Mouse (Mus musculus) MEL (cell line): ENCODE results near the gene Fam166a. TPM values are rescaled to one million over a fixed set of nuclear protein-coding genes. Genes with fewer than 3 reads are reported as not detected.

Source experiments
- DNase-seq: peaks from one replicate; pipeline ENCODE4 v3.0.0; 2011; ENCODE audit warnings: low read depth, low spot score
- H3K27ac ChIP-seq: 2 replicates; pipeline ENCODE4 v1.5.1; 2012; ENCODE audit warnings: low read depth, mild to moderate bottlenecking, control low read depth, low read length, moderate library complexity; ENCODE audit not compliant: control insufficient read depth
- H3K27me3 ChIP-seq, 2 experiments: fragments of 150-350 bp in 1 of 2; sonication (generic) in 1 of 2; 2 replicates each; pipeline ENCODE4 v1.6.1; 2012; ENCODE audit warnings: low read length in 2 of 2, mild to moderate bottlenecking in 2 of 2, improper control_type of control experiment in 1 of 2, moderate library complexity in 1 of 2; ENCODE audit not compliant: insufficient read depth in 2 of 2, control insufficient read depth in 1 of 2
- H3K36me3 ChIP-seq, 2 experiments: 2 replicates each; pipeline ENCODE4 v1.6.1; 2012 to 2014; ENCODE audit warnings: low read length in 2 of 2, improper control_type of control experiment in 1 of 2, inconsistent platforms in 1 of 2, mild to moderate bottlenecking in 1 of 2; ENCODE audit not compliant: insufficient read depth in 2 of 2, control insufficient read depth in 1 of 2
- H3K4me1 ChIP-seq, 2 experiments: fragments of 150-350 bp in 1 of 2; sonication (generic) in 1 of 2; 2 replicates each; pipeline ENCODE4 v1.6.1; 2012; ENCODE audit warnings: low read length in 2 of 2, improper control_type of control experiment in 1 of 2, mild to moderate bottlenecking in 1 of 2; ENCODE audit not compliant: insufficient read depth in 2 of 2, control insufficient read depth in 1 of 2
- H3K4me3 ChIP-seq, 2 experiments: fragments of 150-350 bp in 1 of 2; sonication (generic) in 1 of 2; 2 replicates each; pipeline ENCODE4 v1.5.1; 2012; ENCODE audit warnings: low read depth in 2 of 2, low read length in 2 of 2, mild to moderate bottlenecking in 2 of 2, moderate library complexity in 2 of 2, control low read depth in 1 of 2, improper control_type of control experiment in 1 of 2; ENCODE audit not compliant: control insufficient read depth in 1 of 2, insufficient read depth in 1 of 2
- H3K79me2 ChIP-seq: 2 replicates; pipeline ENCODE4 v1.6.1; 2012; ENCODE audit warnings: mild to moderate bottlenecking, low read length, moderate library complexity; ENCODE audit not compliant: control insufficient read depth, poor library complexity, insufficient read depth
- H3K9ac ChIP-seq: 2 replicates; pipeline ENCODE4 v1.6.1; 2012; ENCODE audit warnings: low read depth, mild to moderate bottlenecking, control low read depth, low read length, moderate library complexity; ENCODE audit not compliant: control insufficient read depth, poor library complexity, severe bottlenecking
- H3K9me3 ChIP-seq: fragments of 150-350 bp; sonication (generic); replicated peaks from 2 replicates; pipeline ENCODE4 v1.6.1; 2012; ENCODE audit warnings: mild to moderate bottlenecking, low read length, improper control_type of control experiment, moderate library complexity; ENCODE audit not compliant: insufficient read depth
- BHLHE40 ChIP-seq: IDR thresholded peaks from 2 replicates; pipeline ENCODE4 v1.6.1; 2012; ENCODE audit warnings: low read depth, mild to moderate bottlenecking, inconsistent platforms, low read length, improper control_type of control experiment, borderline replicate concordance
- CHD1 ChIP-seq: IDR thresholded peaks from 2 replicates; pipeline ENCODE4 v1.6.1; 2012; ENCODE audit warnings: low read depth, mild to moderate bottlenecking, inconsistent platforms, low read length, improper control_type of control experiment
- CHD2 ChIP-seq: IDR thresholded peaks from 2 replicates; pipeline ENCODE4 v1.6.1; 2011; ENCODE audit warnings: low read length, improper control_type of control experiment
- CTCF ChIP-seq, 3 experiments: IDR thresholded peaks in 2 of 3; conservative IDR thresholded peaks in 1 of 3; 2 replicates each; pipeline ENCODE4 v1.5.1; 2011 to 2012; ENCODE audit warnings: low read length in 3 of 3, low read depth in 2 of 3, mild to moderate bottlenecking in 2 of 3, improper control_type of control experiment in 1 of 3, inconsistent platforms in 1 of 3, mixed read lengths in 1 of 3, moderate library complexity in 1 of 3; ENCODE audit not compliant: control insufficient read depth in 1 of 3, insufficient read depth in 1 of 3, poor library complexity in 1 of 3, severe bottlenecking in 1 of 3
- ELF1 ChIP-seq: IDR thresholded peaks from 2 replicates; pipeline ENCODE4 v1.6.1; 2014; ENCODE audit warnings: low read depth, mild to moderate bottlenecking, inconsistent platforms, low read length, improper control_type of control experiment, moderate library complexity
- EP300 ChIP-seq, 2 experiments: IDR thresholded peaks; 2 replicates each; pipeline ENCODE4 v1.6.1; 2011; ENCODE audit warnings: improper control_type of control experiment in 2 of 2, low read length in 2 of 2, low read depth in 1 of 2, mild to moderate bottlenecking in 1 of 2
- GABPA ChIP-seq: IDR thresholded peaks from 2 replicates; pipeline ENCODE4 v1.6.1; 2012; ENCODE audit warnings: low read depth, mild to moderate bottlenecking, inconsistent platforms, low read length, improper control_type of control experiment, moderate library complexity
- GATA1 ChIP-seq: IDR thresholded peaks from 2 replicates; pipeline ENCODE4 v1.6.1; 2011; ENCODE audit warnings: low read depth, low read length, improper control_type of control experiment
- HCFC1 ChIP-seq: IDR thresholded peaks from 2 replicates; pipeline ENCODE4 v1.6.1; 2012; ENCODE audit warnings: low read depth, mild to moderate bottlenecking, inconsistent platforms, low read length, improper control_type of control experiment, moderate library complexity
- JUND ChIP-seq: IDR thresholded peaks from 2 replicates; pipeline ENCODE4 v1.6.1; 2011; ENCODE audit warnings: low read depth, mild to moderate bottlenecking, improper control_type of control experiment, low read length
- KAT2A ChIP-seq: conservative IDR thresholded peaks from 2 replicates; pipeline ENCODE4 v1.6.1; 2012; ENCODE audit warnings: low read depth, low read length, improper control_type of control experiment, inconsistent platforms
- MAFK ChIP-seq: IDR thresholded peaks from 2 replicates; pipeline ENCODE4 v1.6.1; 2011; ENCODE audit warnings: low read depth, mild to moderate bottlenecking, low read length, improper control_type of control experiment, borderline replicate concordance
- MAZ ChIP-seq: IDR thresholded peaks from 2 replicates; pipeline ENCODE4 v1.6.1; 2012; ENCODE audit warnings: low read depth, mild to moderate bottlenecking, inconsistent platforms, low read length, improper control_type of control experiment
- MEF2A ChIP-seq: IDR thresholded peaks from 2 replicates; pipeline ENCODE4 v1.6.1; 2014; ENCODE audit warnings: low read depth, mild to moderate bottlenecking, inconsistent platforms, low read length, improper control_type of control experiment; ENCODE audit not compliant: poor library complexity, insufficient replicate concordance, severe bottlenecking; ENCODE audit errors: extremely low read depth
- MXI1 ChIP-seq: IDR thresholded peaks from 2 replicates; pipeline ENCODE4 v1.6.1; 2011; ENCODE audit warnings: mild to moderate bottlenecking, low read depth, low read length, improper control_type of control experiment
- MYC ChIP-seq: IDR thresholded peaks from 2 replicates; pipeline ENCODE4 v1.6.1; 2011; ENCODE audit warnings: low read depth, mild to moderate bottlenecking, low read length, improper control_type of control experiment, moderate library complexity
- POLR2AphosphoS5 ChIP-seq: IDR thresholded peaks from 2 replicates; pipeline ENCODE4 v1.6.1; 2012; ENCODE audit warnings: low read depth, borderline replicate concordance, mild to moderate bottlenecking, inconsistent platforms, low read length, moderate library complexity, mixed read lengths
- SIN3A ChIP-seq: IDR thresholded peaks from 2 replicates; pipeline ENCODE4 v1.6.1; 2012; ENCODE audit warnings: low read length, improper control_type of control experiment, inconsistent platforms
- SMC3 ChIP-seq: IDR thresholded peaks from 2 replicates; pipeline ENCODE4 v1.6.1; 2011; ENCODE audit warnings: low read depth, low read length, improper control_type of control experiment
- TAL1 ChIP-seq: IDR thresholded peaks from 2 replicates; pipeline ENCODE4 v1.6.1; 2012; ENCODE audit warnings: mild to moderate bottlenecking, inconsistent platforms, low read length, moderate library complexity, mixed read lengths
- TCF12 ChIP-seq: IDR thresholded peaks from 2 replicates; pipeline ENCODE4 v1.6.1; 2014; ENCODE audit warnings: low read depth, mild to moderate bottlenecking, inconsistent platforms, low read length, improper control_type of control experiment, moderate library complexity
- UBTF ChIP-seq: IDR thresholded peaks from 2 replicates; pipeline ENCODE4 v1.6.1; 2012; ENCODE audit warnings: low read depth, mild to moderate bottlenecking, inconsistent platforms, low read length, improper control_type of control experiment, moderate library complexity, borderline replicate concordance; ENCODE audit not compliant: insufficient read depth
- USF2 ChIP-seq, 2 experiments: IDR thresholded peaks; 2 replicates each; pipeline ENCODE4 v1.6.1; 2011 to 2012; ENCODE audit warnings: improper control_type of control experiment in 2 of 2, low read length in 2 of 2, borderline replicate concordance in 1 of 2, inconsistent platforms in 1 of 2, low read depth in 1 of 2, mild to moderate bottlenecking in 1 of 2; ENCODE audit not compliant: insufficient read depth in 1 of 2
- ZC3H11A ChIP-seq: IDR thresholded peaks from 2 replicates; pipeline ENCODE4 v1.6.1; 2012; ENCODE audit warnings: low read depth, mild to moderate bottlenecking, inconsistent platforms, low read length, improper control_type of control experiment
- ZNF384 ChIP-seq: IDR thresholded peaks from 2 replicates; pipeline ENCODE4 v1.6.1; 2012; ENCODE audit warnings: low read depth, mild to moderate bottlenecking, inconsistent platforms, low read length, improper control_type of control experiment
- polyA plus RNA-seq, 2 experiments: library from polyadenylated mRNA; stranded (reverse) in 1 of 2; unstranded in 1 of 2; fragments of >175 nt in 1 of 2; fragments of >200 nt in 1 of 2; gene quantifications; 2 replicates each; pipeline versions ENCODE4 v1.2.1 to v1.2.4; 2012; ENCODE audit warnings: low replicate concordance in 2 of 2, low read depth in 1 of 2; ENCODE audit not compliant: insufficient read length in 2 of 2, insufficient read depth in 1 of 2, missing spikeins in 1 of 2
- total RNA-seq: library from RNA; depleted of rRNA; stranded (reverse); fragments of 300-350 nt; gene quantifications from 2 replicates; pipeline ENCODE4 v1.2.3, GENCODE M21; 2012

Fam166a gene
- total and polyA plus RNA-seq, 3 experiments: 1.1 to 15.6 TPM; not detected in 1

GRCm38 (mm10) chr2:25170326-25171100 is 48.0 kb upstream of the Fam166a start (continued):
- no peak for TF ChIP-seq GATA1
- no peak for TF ChIP-seq KAT2A
- TF ChIP-seq CHD1: no peak
- TF ChIP-seq TAL1: peak; percentile 42
- TF ChIP-seq MYC: no peak
- no peak for TF ChIP-seq ELF1
- peak; percentile 66 for TF ChIP-seq EP300 (IDR thresholded peaks at IDR 0.05; ENCODE audit: low read depth in 1 of 2, low read length in 2 of 2)
- no peak for TF ChIP-seq CHD2
- no peak for TF ChIP-seq CTCF (IDR thresholded peaks at IDR 0.05 in 2 of 3, conservative IDR thresholded peaks at IDR 0.05 in 1 of 3; ENCODE audit: control insufficient read depth in 1 of 3, insufficient read depth in 1 of 3, low read depth in 2 of 3, low read length in 3 of 3, poor library complexity in 1 of 3, severe bottlenecking in 1 of 3)
- TF ChIP-seq MAFK: no peak
- 0 out of 2 replicates have a peak, but pooled peaks have one; percentile 34 for TF ChIP-seq TCF12
- TF ChIP-seq ZC3H11A: no peak
- TF ChIP-seq HCFC1: no peak
- TF ChIP-seq BHLHE40: no peak
- no peak for TF ChIP-seq MEF2A
- TF ChIP-seq SIN3A: no peak
- TF ChIP-seq ZNF384: no peak
- no peak for TF ChIP-seq JUND

GRCm38 (mm10) chr2:25171101-25171768 is 47.3 kb upstream of the Fam166a start:
- peaks cover 0 to 21% of the 10 kb centered on the region in 2 experiments; a peak in 2 of 4 replicates for H3K36me3 ChIP-seq
- no peak overlapping the region for H3K9ac ChIP-seq
- peaks cover 11 to 37% of the 10 kb centered on the region in 2 experiments for H3K4me1 ChIP-seq
- H3K9me3 ChIP-seq: no peaks in the 10 kb centered on the region
- DNase-seq: no peak
- H3K4me3 ChIP-seq: no peak overlapping the region
- H3K79me2 ChIP-seq: no peaks in the 10 kb centered on the region; the same call in 1 of the 2 replicates
- TF ChIP-seq MAZ: no peak
- no peak for TF ChIP-seq TAL1
- TF ChIP-seq POLR2AphosphoS5: no peak
- TF ChIP-seq ELF1: no peak
- no peak for TF ChIP-seq USF2 (IDR thresholded peaks at IDR 0.05; ENCODE audit: borderline replicate concordance in 1 of 2, insufficient read depth in 1 of 2, low read depth in 1 of 2, low read length in 2 of 2)
- no peak for TF ChIP-seq CTCF (IDR thresholded peaks at IDR 0.05 in 2 of 3, conservative IDR thresholded peaks at IDR 0.05 in 1 of 3; ENCODE audit: control insufficient read depth in 1 of 3, insufficient read depth in 1 of 3, low read depth in 2 of 3, low read length in 3 of 3, poor library complexity in 1 of 3, severe bottlenecking in 1 of 3)
- no peak for TF ChIP-seq ZC3H11A
- no peak for TF ChIP-seq SMC3
- no peak for TF ChIP-seq UBTF
- TF ChIP-seq JUND: no peak
- no peak for TF ChIP-seq MXI1
- TF ChIP-seq GABPA: no peak
- TF ChIP-seq MEF2A: no peak
- TF ChIP-seq, all 39 proteins: peak for 0
- Histone ChIP-seq H3K27ac (no peak overlapping the region), H3K27me3 (no peaks in the 10 kb centered on the region)
